Mouse (Mus musculus): ENCODE measurements around the gene Gm10134. TPM values are rescaled to one million over a fixed set of nuclear protein-coding genes. Genes with fewer than 3 reads are reported as not detected.

The Gm10134 gene
- polyA plus RNA-seq, 1 experiment: not detected

GRCm38 (mm10) chr2:28479208-28480204 lies 26.4 kb upstream of the Gm10134 start:
- TF ChIP-seq POLR2A (IDR thresholded peaks at IDR 0.05; ENCODE audit: low read depth, low read length) (no peak), CTCF (IDR thresholded peaks at IDR 0.05; ENCODE audit: borderline replicate concordance, insufficient read depth, low read length) (no peak)
- no peak overlapping the region for H3K4me3 ChIP-seq (ENCODE audit: insufficient read depth, low read length)
- no peaks in the 10 kb centered on the region for H3K4me1 ChIP-seq (ENCODE audit: control insufficient read depth, insufficient read depth, low read length)
- H3K27ac ChIP-seq (ENCODE audit: insufficient read depth, low read length): no peak overlapping the region

- H3K27ac ChIP-seq (ENCODE audit: insufficient read depth, low read length): no peak overlapping the region
These were observed 22.0 kb upstream of the Gm10134 start for GRCm38 (mm10) chr2:28483861-28484260.

GRCm38 (mm10) chr2:28494521-28494920 lies 11.4 kb upstream of the Gm10134 start:
- no peak for TF ChIP-seq POLR2A (IDR thresholded peaks at IDR 0.05; ENCODE audit: low read depth, low read length)
- no peak overlapping the region for H3K4me3 ChIP-seq (ENCODE audit: insufficient read depth, low read length)
- no peaks in the 10 kb centered on the region for H3K4me1 ChIP-seq (ENCODE audit: control insufficient read depth, insufficient read depth, low read length)
- H3K27ac ChIP-seq (ENCODE audit: insufficient read depth, low read length): no peak overlapping the region

More at GRCm38 (mm10) chr2:28483861-28484260, 22.0 kb upstream of the Gm10134 start:
- TF ChIP-seq CTCF (IDR thresholded peaks at IDR 0.05; ENCODE audit: borderline replicate concordance, insufficient read depth, low read length) (no peak), POLR2A (IDR thresholded peaks at IDR 0.05; ENCODE audit: low read depth, low read length) (no peak)
- Histone ChIP-seq H3K4me3 (ENCODE audit: insufficient read depth, low read length) (no peak overlapping the region), H3K4me1 (ENCODE audit: control insufficient read depth, insufficient read depth, low read length) (no peaks in the 10 kb centered on the region)

- no peak overlapping the region for H3K4me3 ChIP-seq (ENCODE audit: insufficient read depth, low read length)
- H3K27ac ChIP-seq (ENCODE audit: insufficient read depth, low read length): no peak overlapping the region
- no peaks in the 10 kb centered on the region for H3K4me1 ChIP-seq (ENCODE audit: control insufficient read depth, insufficient read depth, low read length)
- TF ChIP-seq CTCF (IDR thresholded peaks at IDR 0.05; ENCODE audit: borderline replicate concordance, insufficient read depth, low read length) (no peak), POLR2A (IDR thresholded peaks at IDR 0.05; ENCODE audit: low read depth, low read length) (no peak)
These were observed 10.6 kb upstream of the Gm10134 start for GRCm38 (mm10) chr2:28495207-28495756.

- TF ChIP-seq CTCF (IDR thresholded peaks at IDR 0.05; ENCODE audit: borderline replicate concordance, insufficient read depth, low read length): no peak
- no peak for TF ChIP-seq POLR2A (IDR thresholded peaks at IDR 0.05; ENCODE audit: low read depth, low read length)
- Histone ChIP-seq H3K27ac (ENCODE audit: insufficient read depth, low read length) (no peak overlapping the region), H3K4me1 (ENCODE audit: control insufficient read depth, insufficient read depth, low read length) (no peaks in the 10 kb centered on the region), H3K4me3 (ENCODE audit: insufficient read depth, low read length) (no peak overlapping the region)
These were observed 9.9 kb upstream of the Gm10134 start for GRCm38 (mm10) chr2:28495801-28496595.

GRCm38 (mm10) chr2:28496671-28497070 lies 9.2 kb upstream of the Gm10134 start, which contains the start of gene Gbgt1:
Gene Gbgt1 (plus strand): TSS chr2:28496891.
- H3K4me3 ChIP-seq (ENCODE audit: insufficient read depth, low read length): no peak within 1 kb of the TSS
- H3K27ac ChIP-seq (ENCODE audit: insufficient read depth, low read length): no peak within 1 kb of the TSS
- no peaks in the 10 kb centered on the region for H3K4me1 ChIP-seq (ENCODE audit: control insufficient read depth, insufficient read depth, low read length)
- TF ChIP-seq CTCF (IDR thresholded peaks at IDR 0.05; ENCODE audit: borderline replicate concordance, insufficient read depth, low read length) (no peak), POLR2A (IDR thresholded peaks at IDR 0.05; ENCODE audit: low read depth, low read length) (no peak)

GRCm38 (mm10) chr2:28497561-28497960 lies 8.3 kb upstream of the Gm10134 start:
- TF ChIP-seq CTCF (IDR thresholded peaks at IDR 0.05; ENCODE audit: borderline replicate concordance, insufficient read depth, low read length): no peak
- TF ChIP-seq POLR2A (IDR thresholded peaks at IDR 0.05; ENCODE audit: low read depth, low read length): no peak
- H3K4me3 ChIP-seq (ENCODE audit: insufficient read depth, low read length): no peak overlapping the region
- H3K4me1 ChIP-seq (ENCODE audit: control insufficient read depth, insufficient read depth, low read length): no peaks in the 10 kb centered on the region
- no peak overlapping the region for H3K27ac ChIP-seq (ENCODE audit: insufficient read depth, low read length)

GRCm38 (mm10) chr2:28498431-28498830 lies 7.5 kb upstream of the Gm10134 start:
- H3K27ac ChIP-seq (ENCODE audit: insufficient read depth, low read length): no peak overlapping the region
- TF ChIP-seq POLR2A (IDR thresholded peaks at IDR 0.05; ENCODE audit: low read depth, low read length) (no peak), CTCF (IDR thresholded peaks at IDR 0.05; ENCODE audit: borderline replicate concordance, insufficient read depth, low read length) (no peak)
- no peaks in the 10 kb centered on the region for H3K4me1 ChIP-seq (ENCODE audit: control insufficient read depth, insufficient read depth, low read length)
- H3K4me3 ChIP-seq (ENCODE audit: insufficient read depth, low read length): no peak overlapping the region

- Histone ChIP-seq H3K27ac (ENCODE audit: insufficient read depth, low read length) (no peak overlapping the region), H3K4me3 (ENCODE audit: insufficient read depth, low read length) (no peak overlapping the region), H3K4me1 (ENCODE audit: control insufficient read depth, insufficient read depth, low read length) (no peaks in the 10 kb centered on the region)
- TF ChIP-seq POLR2A (IDR thresholded peaks at IDR 0.05; ENCODE audit: low read depth, low read length) (no peak), CTCF (IDR thresholded peaks at IDR 0.05; ENCODE audit: borderline replicate concordance, insufficient read depth, low read length) (no peak)
These were observed 2.9 kb upstream of the Gm10134 start for GRCm38 (mm10) chr2:28502987-28503386.

All from embryonic fibroblast, embryonic 13.5 days (primary cell).